Mouse (Mus musculus) cerebellum, postnatal 10 days (tissue): ENCODE measurements around the gene Sec24a.
A peak's percentile ranks its signal among the peaks of the same experiment; 100 is the strongest.

Experiments used
- DNase-seq, 2 experiments: peaks; one replicate each; pipeline ENCODE4 v3.0.0; 2021; ENCODE audit warnings: mixed read lengths in 2 of 2

Sec24a gene

DNA sequence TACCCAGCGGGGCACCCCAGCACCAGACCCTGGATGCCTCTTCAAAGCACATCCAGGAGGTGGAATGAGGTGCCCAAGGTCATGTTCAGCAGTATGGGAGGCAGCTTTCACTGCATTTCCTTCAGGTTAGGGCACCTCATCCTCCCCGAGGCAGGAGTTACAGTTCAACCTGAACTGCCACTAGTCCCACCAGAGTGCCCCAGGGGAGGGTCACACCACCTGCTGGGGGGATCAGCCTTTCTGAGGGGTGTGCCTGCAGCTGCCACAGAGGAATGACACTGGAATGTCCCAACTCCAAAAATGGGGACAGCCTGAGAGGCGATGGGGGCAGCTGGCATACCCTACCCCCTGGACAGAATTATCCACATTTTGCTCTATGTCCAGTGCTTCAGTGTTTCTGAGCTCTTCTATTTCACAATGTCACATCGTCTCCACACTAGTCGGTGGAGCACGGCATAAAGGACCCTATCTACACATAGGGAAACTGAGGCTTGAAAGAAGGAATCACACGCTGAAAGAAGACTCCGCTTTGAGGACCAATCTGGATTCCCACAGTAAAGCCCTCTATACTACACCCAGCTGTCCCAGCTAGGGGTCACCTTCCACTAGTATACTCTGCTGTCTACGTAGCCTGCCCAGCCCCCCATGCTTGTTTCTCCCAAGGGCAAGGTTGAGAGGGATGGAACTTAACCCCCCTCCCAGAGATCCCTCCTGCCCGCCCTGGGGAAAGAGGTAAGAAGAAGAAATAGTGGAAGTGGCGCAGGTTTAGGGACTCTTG lies 114.1 kb downstream of the Sec24a start:
- DNase-seq, result peak; percentile 34 to 47

DNA sequence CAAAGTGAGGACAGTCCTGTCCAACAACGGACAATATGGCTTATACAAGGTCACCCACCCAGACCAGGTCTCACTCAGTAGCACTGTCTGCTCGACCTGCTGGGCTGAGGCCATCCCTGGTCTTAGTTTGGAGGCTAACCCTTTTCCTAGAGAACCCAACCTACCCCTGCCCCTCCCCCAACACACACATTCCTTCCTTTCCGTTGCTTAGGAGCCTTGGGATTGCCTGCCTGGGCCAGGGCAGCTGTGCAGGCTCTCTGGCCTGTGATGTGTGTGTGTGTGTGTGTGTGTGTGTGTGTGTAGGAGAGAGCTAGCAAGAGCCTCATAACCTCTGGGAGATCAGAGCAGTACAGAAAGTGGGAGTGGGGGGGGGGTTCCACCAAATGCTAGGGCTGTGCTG lies 114.9 kb downstream of the Sec24a start:
- DNase-seq, result peak; percentile 43 to 45

DNA sequence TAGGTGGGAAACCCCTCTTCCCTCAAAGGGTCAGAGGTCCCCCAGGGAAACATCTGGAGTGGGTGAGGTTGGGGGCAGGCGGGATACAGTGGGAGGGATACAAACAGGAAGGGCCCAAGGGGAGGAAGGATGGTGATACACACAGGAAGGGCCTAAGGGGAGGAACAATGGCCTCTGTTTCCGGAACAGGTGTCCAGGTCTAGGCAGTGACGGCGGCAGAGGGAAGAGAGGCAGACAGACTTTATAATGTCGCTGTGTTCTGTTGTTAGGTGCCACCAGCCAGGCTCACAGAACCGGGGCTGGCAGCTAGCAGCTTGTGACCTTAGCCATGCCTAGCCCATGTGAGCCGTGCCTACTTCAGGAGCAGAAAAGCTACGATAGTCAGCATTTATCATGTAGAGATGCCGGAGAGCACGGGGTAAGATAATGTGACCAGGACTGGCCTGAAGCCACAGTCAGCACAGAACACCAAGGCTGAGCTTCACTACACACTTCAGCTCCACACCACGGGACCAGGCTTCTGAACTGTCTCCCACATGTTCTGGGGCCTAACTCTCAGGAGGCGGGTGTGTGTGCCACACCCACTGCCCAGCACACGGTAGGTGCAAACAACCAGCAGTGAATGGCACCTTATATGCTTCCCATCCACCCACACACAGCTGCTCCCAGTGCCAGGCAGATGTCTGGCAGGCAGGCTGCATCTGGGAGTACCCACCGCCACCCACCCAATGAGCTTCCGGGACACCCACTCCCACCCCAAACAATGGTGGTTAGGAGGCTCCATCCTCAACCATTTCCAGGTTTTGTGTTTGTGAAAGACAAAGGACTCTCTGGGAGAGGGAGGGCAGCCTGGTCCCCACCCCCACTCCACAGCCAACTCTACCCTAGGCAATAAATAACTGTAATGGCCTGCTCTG lies 116.4 kb downstream of the Sec24a start:
- peak; percentile 16 to 25 for DNase-seq

- DNase-seq, result peak in 1 of 2 experiments; percentile 66
These were observed 117.2 kb downstream of the Sec24a start for GRCm38 (mm10) chr11:51646245-51646644.

DNA sequence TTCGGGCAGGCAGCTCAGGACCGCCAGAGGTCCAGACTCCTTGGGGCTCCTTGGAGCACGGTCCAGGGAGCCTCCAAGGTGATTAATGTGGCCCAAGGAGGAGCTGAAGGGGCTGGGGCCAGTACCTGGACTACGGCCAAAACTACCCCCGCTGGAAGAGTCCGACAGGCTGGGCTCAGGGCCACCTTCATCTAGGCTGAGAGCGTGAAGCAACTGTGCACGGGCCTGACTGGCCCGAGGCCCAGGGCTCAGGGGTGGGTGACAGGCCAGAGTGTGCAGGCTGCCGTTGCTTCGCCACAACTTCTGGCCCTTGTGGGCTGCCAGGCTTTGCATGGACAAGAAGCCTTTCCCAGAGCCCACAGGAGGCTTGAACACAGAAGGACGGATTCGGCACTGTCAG lies 118.1 kb downstream of the Sec24a start:
- DNase-seq, result peak; percentile 87 to 93

DNA sequence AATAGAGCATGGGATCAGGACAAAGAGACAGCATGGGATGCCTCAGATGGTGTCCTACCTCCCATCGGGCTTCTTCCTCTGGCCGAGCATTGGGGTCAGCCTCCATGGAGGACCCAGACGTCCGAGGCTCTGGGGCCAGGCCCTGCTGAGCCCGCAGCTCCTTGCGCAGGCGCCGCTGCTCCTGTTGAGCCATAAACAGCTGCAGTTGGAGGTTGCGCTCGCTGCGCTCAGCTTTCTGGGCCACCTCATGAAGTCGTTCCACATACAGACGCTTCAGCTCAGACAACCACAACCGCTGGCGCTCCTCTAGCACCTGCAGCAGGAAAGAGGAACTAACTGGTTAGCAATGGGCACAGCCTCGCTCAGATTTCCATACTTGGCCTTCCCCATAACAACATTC lies 119.2 kb downstream of the Sec24a start:
- no peak for DNase-seq

DNA sequence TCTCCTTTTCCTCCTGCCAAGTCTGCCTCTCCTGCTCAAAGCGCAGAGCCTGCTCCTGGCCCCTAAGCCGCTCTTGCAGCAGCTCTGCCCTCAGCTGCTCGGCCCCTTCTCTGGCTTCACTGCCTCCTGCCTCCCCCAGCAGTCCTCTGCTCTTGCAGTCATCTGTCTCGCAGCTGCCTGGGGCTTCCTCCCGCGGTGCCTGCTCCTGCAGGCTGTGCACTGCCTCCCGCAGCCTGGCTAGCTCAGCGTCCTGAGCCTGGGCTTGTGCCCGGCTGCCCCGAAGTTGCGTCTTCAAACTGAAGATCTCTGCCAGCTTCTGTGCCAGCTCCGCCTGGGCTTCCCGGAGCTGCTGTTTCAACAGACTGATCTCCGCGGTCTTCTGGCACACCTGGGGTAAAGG lies 119.7 kb downstream of the Sec24a start:
- peak; percentile 76 to 88 for DNase-seq

GRCm38 (mm10) chr11:51643202-51643601 lies 120.2 kb downstream of the Sec24a start:
- peak in 1 of 2 experiments; percentile 38 for DNase-seq
